Mouse (Mus musculus) bone marrow, adult 2 months (tissue): ENCODE data around the gene Safb.

ENCODE experiments used
- CTCF ChIP-seq: fragments of 200-500 bp; IDR thresholded peaks from 2 replicates; pipeline ENCODE4 v1.5.1; 2011; ENCODE audit warnings: low read length, control low read depth; ENCODE audit not compliant: control insufficient read depth, insufficient read depth
- POLR2A ChIP-seq: fragments of 200-500 bp; IDR thresholded peaks from 2 replicates; pipeline ENCODE4 v1.6.1; 2011; ENCODE audit warnings: low read depth, mild to moderate bottlenecking, control low read depth, low read length, borderline replicate concordance; ENCODE audit not compliant: control insufficient read depth

DNA sequence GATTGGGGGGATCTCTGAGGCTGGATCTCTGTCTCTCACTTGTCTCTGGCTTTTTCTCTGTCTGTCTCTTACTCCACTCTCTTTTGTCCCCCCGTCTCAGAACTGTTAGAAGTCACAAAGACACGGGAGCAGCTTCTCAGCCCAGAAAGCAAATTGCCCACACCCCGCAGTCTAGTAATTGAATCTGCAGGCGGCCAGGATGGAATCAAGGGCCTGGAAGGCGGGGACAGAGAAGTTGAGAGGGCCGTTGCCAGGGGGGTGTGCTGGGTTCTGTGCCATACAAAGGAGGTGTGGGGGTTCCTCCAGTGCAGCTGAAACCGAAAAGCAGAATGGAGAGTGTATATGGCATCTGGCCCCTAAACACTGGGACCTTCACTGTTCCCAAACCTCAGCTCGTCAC lies 41.9 kb upstream of the Safb start:
- TF ChIP-seq CTCF (no peak), POLR2A (no peak)
